ENCODE assay signal across 10 mouse cellular contexts in the genomic region with DNA sequence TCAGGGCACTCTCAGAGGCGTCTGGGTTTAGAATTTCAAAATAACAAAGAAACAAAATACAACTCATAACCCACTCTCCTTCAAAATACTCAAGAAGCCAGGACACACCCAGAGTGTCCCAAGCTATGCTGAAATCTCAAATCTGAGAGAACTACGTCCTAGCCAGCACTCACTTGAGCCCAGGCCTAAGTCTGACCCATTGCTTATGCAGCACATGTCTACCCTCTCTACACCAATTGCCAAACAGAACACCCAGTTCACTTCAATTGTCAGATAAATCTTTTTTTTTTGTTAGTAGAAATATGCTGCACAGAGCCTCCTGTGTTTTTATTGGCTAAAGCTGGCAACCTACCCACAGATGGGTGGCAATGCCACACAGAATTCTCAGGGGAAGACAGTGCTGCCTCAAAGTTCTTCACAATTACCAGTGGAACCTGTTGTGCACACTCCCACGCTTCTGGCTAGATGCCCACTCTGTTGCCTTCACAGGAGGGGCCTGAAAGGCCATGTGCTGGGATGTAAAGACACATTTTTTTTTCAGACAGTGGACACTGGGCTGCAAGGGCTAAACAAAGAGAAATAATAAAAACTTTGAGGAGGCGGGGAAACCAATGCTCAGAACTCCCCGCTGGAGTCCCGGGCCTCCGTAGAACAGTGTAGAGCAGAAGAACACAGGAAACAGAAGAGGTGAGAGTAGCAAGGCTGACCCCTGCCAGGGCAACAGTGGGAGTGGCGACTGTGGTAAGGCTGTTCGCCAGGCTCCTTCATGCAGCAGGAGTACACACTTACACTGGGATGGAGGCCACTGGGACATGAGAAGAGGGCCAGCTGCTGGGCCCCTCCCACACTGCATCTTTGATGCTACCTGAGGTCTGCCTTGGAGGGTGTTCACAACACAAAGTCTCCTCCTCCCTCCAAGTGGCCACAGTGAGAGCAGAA.
DNase-seq lines count a peak whose midpoint lies in the region; ATAC-seq lines count a peak whose summit lies in the region.
"Had no signal": no experiment of that assay in that cellular context is flagged by ENCODE, and none has a peak within 500 bp of the region (broad histone marks: within the 10 kb centered on the region; RNA-seq: fewer than 3 reads in every experiment).

No protein-coding gene starts in this region.

- no peak overlapping the region for H3K4me2 ChIP-seq in neural tube, embryonic 14.5 days (ENCODE audit: low read depth, low read length)

- DNase-seq in adrenal gland, postnatal 25 days = peak; percentile 3
- no peak for DNase-seq in adrenal gland, adult 18-20 months (ENCODE audit: low spot score in 2 of 2)
- DNase-seq in layer of hippocampus, adult 11-12 months (ENCODE audit: low spot score) = peak; percentile 67
- DNase-seq in layer of hippocampus, adult 9-10 months (ENCODE audit: low spot score) = no peak
- peak; percentile 45 for DNase-seq in fat pad, adult 2 months (ENCODE audit: extremely low read depth, low read depth, low spot score)
- DNase-seq in c-Kit-positive CD71-positive TER-119-positive erythroid progenitor cells, embryonic 14.5 days (ENCODE audit: low spot score) = no peak
- no peak for DNase-seq in spleen, postnatal 4 days (ENCODE audit: low spot score in 2 of 2)

- no peak overlapping the region for H3K27ac ChIP-seq in neural tube, embryonic 14.5 days (ENCODE audit: low read depth, low read length)
- H3K27ac ChIP-seq: left cerebral cortex, adult 2 months had no signal

- H3K4me3 ChIP-seq in neural tube, embryonic 14.5 days (ENCODE audit: low read depth, low read length) = no peak overlapping the region
- H3K4me3 ChIP-seq: erythroblast, embryonic 14.5 days; left cerebral cortex, adult 2 months had no signal

- WGBS in neural tube, embryonic 14.5 days = 70% methylated on average over 9 of the region's 9 CpGs

- peak; percentile 46; the same call in 1 of the 2 replicates for ATAC-seq in neural tube, embryonic 14.5 days (ENCODE audit: low read depth)

- no peaks in the 10 kb centered on the region for H3K36me3 ChIP-seq in neural tube, embryonic 14.5 days (ENCODE audit: control insufficient read depth, insufficient read depth, low read length)

- no peaks in the 10 kb centered on the region for H3K9me3 ChIP-seq in neural tube, embryonic 14.5 days (ENCODE audit: control insufficient read depth, low read length)

- no peaks in the 10 kb centered on the region for H3K4me1 ChIP-seq in neural tube, embryonic 14.5 days (ENCODE audit: control insufficient read depth, insufficient read depth, low read length)

- H3K9ac ChIP-seq in neural tube, embryonic 14.5 days (replicated peaks; ENCODE audit: low read depth, low read length) = no peak overlapping the region

- no peaks in the 10 kb centered on the region for H3K27me3 ChIP-seq in neural tube, embryonic 14.5 days (ENCODE audit: control insufficient read depth, insufficient read depth, low read length)

Comparison
In these comparisons a context has a peak if more than half of its experiments do, and no peak if none do; other contexts are left out.
1. DNase-seq: peak in adrenal gland, postnatal 25 days (single experiment), layer of hippocampus, adult 11-12 months (single experiment) and fat pad, adult 2 months (single experiment); none in adrenal gland, adult 18-20 months (0 of 2), layer of hippocampus, adult 9-10 months (single experiment), c-Kit-positive CD71-positive TER-119-positive erythroid progenitor cells, embryonic 14.5 days (single experiment) and spleen, postnatal 4 days (0 of 2).